Mouse (Mus musculus): ENCODE results near the gene Sec31b. TPM values are rescaled to one million over a fixed set of nuclear protein-coding genes. Genes with fewer than 3 reads are reported as not detected.
A peak's percentile ranks its signal among the peaks of the same experiment; 100 is the strongest.

Gene Sec31b
- 1 to 10 TPM; 4.1 to 6.2 (median 5.5) TPM for total RNA-seq (2022)

DNA sequence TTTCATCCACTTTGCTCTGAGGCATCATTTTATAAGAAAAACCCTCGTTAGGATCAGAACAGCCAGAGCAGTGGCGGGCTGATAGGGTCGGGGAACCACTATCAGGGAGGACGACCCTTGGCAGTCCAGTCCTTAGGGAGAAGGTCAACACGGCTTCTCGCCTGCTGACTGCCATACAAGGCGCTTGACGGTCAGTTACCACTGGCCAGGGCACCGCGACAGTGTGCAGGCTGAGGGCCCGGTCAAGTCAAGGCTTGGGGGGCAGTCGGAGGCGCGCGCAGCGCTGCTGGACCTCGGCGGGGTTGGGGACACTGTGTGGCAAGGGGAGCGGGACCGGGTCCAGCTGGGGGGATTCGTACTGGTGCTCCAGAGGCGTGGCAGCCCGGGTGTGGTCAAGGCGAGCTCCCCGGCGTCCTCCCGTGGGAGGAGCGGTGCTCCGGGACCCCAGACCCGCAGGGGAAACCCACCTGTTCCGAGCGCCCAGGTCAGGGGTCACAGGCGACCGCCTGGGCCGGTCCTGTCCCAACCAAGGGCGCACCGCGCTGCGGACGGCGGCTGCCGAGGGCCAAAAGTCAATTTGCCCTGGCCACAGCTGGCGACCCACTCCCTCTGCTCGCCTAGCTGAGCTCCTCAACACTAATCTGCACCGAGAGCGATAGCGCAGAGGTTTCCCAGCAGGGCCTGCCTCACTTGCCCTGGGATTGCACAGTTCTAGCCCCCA is at the start of gene Sec31b:
Gene Sec31b, minus strand, starts transcription at position 544 of the 721 bp plus-strand sequence.
- peak; percentile 48 for DNase-seq

DNA sequence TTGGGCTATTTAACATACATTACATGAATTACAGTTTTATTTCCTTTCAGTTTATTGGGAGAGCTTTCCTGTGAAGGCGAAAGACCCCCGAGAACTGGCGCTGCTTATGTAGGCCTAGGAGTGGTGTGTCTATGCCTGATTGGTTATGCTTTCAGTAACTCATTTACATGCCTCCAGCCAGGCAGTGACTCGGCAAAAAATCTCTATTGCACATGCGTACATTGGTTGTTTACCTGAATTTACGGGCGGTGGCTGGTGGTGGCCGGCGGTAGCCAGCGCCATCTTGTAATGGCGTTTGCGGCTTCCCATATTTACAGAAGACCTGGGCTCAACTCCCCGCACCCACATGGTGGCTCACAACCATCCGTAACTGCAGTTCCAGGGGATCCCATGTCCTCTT is 48.5 kb upstream of the Sec31b start:
- DNase-seq, result no peak

DNA sequence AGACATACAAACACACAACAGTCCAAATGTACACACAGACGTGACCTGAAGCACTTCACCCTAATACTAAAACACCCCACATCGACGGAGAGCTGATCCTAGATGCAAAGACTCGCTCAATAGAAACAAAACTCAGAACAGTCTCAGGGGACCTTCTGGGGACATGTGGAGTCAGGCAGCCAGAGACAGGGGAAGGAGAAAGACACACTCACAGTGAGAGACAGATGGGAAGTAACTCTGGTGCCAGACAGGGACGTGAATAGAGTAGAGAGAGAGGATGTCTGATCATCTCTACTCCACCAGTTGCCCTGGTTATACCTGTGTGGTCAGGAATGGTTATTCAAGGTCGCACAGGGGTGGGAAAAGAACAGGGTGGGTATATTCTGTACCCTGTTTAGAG is 46.0 kb upstream of the Sec31b start:
- DNase-seq, result no peak

DNA sequence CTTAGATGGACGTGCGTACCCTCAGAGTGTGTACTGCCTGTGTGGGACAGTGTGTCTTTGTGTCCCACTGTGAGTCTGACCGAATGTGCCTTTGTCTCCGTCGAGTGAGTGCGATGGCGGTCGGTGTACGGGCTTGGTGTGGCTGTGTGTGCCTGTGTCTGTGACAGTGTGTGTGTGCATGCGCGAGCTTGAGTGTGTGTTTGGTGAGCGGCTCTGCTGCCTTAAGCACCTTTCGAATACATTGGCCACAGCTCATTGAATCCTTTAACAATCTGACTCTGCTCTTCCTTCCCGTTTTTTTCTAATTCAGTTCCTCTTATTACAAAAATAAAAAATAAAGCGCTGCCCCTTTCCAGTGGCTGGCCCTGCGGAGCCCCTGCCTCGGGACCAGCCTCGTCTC is 45.3 kb upstream of the Sec31b start:
- DNase-seq, result no peak

DNA sequence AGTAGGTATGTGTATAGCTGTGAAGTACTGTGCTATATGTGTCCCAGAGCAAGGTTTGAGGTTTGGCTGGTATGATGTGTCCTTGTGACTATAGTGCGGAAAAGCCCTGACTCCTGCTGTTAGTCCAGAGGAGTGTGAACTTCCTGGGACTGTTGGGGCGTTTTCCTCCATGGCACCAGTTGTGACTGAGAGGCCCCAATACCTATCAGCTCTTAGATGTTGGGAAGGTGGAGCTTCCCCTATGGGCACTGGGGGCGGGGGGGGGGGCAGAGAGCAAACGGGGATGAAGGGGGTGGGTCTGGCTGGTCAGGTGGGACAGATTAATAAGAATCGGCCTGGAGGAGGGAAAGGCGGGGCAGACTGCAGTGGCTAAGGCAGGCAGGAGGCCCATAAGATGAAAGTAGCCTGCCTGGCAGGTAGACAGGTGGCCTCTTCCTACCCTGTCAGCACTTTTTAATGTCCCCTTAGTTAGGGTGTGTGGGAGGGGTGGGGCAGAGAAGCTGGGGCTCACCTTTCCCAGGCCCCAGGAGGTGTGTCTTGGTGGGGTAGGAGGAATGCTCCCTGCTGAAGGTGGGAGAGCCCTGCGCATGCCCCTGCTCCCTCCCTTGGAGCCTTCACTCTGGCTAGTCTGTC is 44.0 kb upstream of the Sec31b start:
- DNase-seq, result no peak

DNA sequence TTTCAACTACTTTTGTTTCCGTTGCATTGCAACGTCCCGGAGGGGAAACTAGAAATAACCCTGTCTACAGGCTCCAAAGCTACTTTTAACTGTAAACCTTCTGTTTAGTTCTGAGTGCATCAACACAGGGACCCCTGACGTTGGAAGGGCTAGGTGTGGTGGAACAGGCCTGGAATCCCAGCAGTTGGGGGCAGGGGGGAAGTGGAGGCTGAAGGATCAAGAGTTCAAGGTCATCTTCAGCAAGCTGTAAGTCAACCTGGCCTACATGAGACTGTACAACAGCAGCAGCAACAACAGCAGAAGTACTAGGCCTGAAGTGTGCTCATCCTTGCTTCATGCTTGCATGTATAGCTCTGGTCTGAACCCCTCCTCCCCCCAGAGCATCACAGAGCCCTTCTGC is 42.4 kb upstream of the Sec31b start:
- no peak for DNase-seq

DNA sequence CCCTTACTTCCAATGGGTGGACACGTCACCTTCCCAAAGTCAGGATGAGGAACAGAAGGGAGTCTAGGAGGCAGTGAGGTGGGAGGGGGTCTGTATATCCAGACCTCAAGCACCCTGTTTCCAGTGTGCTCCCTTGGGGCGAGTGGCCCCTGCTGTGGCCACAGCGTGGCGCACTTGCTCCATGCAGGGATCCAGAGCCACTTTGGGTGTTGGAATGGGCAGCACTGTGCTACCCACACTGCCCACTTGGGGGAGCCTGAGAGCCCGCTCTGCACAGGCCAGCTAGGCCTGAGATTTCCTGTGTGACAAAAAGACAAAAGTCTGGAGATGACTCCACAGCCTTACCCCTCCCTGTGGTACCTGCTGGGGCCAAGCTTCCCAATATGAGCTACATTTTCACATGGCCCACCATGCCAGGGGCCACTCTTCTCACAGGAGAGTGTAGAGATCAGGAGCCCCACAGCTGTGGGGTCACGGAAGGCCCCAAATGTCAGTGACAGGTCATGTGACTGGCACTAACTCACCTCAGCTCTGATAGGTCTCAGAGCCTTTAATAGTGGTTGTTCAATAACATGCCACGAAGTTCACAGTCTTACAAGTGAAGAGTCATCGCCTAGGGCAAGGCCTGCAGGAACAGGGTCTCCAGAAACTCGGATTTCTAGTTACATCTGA is 37.1 kb upstream of the Sec31b start:
- peak; percentile 78 for DNase-seq

DNA sequence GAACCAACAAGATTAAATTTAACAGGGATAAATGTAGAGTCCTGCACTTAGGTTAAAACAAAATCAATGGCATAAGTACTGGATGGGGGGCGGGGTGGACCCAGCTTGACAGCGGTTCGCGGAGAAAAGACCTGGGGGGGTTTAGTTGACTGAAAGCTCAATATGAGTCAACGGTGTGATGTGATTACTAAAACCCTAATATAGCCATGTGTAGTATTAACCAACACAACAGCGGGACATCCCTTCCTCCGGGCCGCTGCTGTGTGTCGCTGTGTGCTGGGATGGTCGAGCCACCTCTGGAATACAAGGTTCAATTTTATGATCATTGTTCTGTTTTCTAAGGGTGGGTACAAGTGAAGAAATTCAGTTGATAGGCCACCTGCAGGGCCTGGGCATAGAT is 36.4 kb upstream of the Sec31b start:
- DNase-seq, result no peak

DNA sequence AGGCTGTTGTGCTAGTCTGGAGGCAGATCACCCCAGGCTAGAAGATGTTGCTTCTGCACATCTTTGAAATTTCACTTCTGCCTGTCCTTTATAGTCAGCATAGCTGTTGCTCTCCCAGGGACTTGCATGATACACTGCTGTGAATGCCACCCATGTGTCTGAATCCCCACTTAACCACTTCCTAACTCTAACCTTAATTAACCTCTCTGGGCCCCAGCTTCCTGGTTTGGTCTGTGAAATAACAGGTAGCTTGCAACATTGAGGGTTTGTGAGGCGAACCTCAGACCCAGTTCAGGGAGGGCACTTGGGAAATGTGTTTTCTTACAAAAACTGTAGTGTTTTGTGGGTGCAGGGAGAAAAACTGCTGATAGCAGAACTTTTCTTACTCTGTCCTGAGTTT is 32.4 kb upstream of the Sec31b start:
- DNase-seq, result no peak

DNA sequence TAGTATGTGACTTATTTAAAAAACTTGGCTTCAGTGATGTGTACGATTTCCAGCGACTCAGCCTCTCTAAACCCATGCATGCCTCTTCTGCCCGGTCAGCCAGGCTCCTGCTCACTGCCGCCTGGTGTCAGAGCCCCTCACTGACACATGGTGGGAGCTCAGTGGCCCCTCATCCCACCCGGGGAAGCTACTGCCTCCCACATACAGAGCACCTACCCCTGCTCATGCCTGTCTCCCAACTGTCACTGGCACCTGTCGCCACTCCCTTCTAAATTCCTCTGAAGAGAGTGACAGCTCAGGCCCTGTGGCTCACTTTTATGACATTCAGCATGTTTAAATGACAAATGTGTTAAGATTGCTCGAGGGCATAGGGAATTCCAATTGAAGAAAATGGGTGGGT is 30.6 kb upstream of the Sec31b start:
- DNase-seq, result no peak

DNA sequence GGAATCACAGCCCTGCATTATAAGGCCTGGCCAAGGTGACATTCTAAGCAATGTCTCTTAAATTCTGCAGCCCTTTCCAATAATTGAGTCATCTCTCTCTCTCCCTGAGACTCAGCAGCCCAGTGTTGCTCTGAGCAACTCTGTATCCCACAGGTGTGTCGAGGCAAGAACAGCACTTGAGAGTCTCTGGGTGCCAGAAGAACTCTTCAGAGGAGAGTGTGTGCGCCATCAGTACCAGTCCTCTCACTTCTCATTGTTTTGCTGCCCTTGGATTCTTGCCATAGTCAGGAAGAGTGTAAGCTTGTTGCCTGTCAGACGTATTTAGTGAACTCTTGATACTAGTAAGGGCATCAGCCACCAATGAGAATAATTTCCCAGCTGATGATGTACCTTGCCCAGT is 22.1 kb upstream of the Sec31b start:
- no peak for DNase-seq

DNA sequence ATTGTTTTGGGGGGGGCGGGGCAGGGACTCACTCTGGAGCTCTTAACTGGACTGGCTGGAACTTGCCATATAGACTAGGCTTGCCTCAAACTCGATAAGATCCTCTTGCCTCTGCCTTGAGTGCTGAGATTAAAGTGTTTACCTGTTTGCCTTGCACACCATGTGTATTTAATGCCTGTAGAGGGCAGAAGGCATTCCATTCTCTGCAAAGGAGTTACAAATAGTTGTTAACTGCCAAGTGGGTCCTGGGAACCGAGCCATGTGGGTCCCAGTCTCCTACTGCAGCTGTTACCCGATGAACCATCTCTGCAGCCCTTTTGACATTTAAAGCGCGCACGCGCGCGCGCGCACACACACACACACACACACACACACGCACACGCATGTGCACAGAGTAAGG is 18.3 kb upstream of the Sec31b start:
- DNase-seq, result no peak

DNA sequence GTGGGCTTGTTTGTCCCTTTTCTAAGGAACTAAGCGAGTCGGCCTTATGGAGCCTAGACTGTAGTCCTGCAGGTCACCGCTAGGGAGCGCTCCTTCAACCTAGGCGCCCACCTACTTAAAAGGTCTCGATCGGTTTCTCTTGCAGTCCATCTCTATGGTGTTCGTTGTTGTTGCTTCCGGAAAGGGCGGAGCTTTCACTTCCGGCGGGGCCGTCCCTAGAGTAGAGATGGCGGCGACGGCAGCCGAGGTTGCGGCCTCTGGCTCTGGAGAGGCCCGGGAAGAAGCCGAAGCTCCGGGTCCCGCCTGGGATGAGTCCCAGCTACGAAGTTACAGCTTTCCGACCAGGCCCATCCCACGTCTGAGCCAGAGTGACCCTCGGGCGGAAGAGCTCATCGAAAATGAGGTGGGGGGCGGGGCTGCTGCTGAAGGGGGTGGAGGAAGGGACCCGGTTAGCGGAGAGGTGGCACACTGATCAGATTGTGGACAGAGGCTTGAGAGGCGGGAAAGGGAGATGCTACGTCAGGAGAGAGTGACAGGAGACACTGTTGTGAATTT is 17.1 kb upstream of the Sec31b start, which contains the start of gene Hif1an:
Gene Hif1an, plus strand, starts transcription at position 199 of the 555 bp plus-strand sequence.
- DNase-seq, result peak; percentile 92

DNA sequence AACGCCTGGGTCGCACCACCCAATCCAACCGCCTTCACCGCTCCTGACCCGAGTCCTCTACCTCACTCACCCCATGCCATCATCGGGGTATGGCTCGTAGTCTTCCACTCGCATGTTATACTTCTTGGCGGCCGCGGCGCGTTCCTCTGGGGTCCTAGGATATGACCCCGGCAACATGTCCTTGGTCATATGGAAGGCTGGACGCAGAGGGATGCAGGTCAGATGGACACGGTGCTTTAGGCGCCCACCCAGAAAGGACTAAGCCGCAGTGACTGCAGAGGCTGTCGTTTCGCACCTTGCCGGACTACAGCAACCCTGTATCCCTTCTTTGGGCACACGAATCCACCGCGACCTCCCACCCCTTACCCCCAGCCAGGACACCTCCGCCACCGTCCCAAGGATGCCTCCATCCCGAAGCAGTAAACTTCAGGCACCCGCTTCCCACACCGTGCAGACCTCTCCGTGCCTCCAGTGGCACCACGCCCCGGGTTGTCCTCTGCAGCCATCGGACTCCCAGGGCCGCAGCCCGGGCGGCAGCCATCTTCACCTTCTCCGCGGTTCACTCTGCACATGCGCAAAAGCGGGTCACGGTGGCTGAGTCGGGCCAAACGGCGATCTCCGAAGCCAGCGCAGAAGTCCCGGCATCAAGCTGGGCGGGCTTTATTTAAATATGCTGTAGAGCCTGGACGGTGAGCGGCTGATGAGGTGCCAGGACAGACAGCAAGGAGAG is 9.4 kb upstream of the Sec31b start, which contains the start of gene Ndufb8:
Gene Ndufb8, minus strand, starts transcription at position 580 of the 730 bp plus-strand sequence.
- peak; percentile 90 for DNase-seq

DNA sequence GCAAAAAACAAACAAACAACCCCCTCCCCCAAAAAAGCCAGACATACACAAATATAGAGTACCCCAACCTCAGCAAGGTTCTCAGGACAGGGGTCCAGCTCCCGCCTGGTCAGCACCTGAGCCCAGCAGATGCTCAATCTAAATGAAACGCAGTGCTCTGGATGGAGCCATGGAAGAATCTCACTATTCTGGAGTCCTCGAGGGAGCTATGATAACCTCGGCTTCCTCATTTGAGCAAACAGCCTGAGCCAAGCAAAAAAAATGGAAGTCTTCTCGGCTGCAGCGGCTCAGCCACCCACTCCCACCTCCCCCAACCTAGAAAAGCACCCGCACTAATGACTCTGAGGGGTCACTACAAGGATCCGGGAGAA is 8.8 kb upstream of the Sec31b start:
- no peak for DNase-seq

DNA sequence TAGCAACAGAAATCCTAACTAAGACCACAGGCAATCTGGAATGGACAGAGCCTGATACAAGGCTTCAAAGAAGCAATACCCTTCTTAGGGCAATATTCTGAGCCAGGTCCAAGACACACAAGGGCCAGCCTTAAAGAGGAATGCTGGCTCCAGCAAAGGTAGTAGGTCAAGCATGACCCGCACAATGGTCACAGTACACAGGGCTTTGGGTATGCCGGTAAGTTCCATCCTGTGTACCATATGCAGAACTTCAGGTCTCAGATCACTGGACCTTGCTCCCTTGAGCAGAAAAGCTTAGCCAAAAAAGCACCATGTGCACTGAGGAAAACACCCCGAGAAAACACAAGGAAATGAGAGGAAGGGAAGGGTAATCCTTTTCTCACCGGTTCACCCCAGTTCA is 7.6 kb upstream of the Sec31b start:
- no peak for DNase-seq

DNA sequence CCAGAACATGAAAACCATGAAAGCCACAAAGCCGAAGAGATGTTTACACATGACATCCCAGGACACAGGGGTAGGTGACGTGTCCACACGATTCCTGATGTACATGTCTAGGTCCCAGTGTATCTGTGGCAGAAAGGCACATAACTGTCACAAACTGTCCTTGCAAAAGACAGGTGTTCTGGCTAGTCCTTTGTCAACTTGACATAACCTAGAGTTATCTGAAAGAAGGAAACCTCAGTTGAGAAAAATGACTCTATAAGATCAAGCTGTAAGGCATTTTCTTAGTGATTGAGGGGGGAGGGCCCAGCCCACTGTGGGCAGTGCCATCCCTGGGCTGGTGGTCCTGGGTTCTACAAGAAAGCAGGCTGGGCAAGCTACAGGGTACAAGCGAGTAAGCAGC is 7.1 kb upstream of the Sec31b start, which contains the start of gene Gm20538:
Gene Gm20538, minus strand, starts transcription at position 101 of the 400 bp plus-strand sequence.
- no peak for DNase-seq

DNA sequence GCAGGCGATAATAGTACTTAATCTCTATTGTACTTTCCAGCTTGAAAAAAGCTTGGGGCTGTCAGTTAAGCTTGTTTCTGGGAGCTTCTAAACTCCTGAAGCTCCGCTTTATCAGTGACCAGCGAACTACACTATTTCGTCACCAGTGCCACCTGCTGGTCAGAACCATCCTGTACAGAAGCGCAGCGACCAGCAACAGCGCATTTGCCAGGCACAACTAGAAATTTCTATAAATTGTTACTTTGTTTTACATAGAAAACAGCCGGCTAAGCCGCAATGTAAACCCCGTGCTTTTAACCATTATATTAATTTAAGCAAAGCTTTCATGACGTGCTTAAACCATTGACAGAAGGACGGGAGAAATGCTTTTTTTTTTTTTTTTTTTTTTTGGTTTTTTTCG is 889 bp downstream of the Sec31b start:
- peak; percentile 38 for DNase-seq

DNA sequence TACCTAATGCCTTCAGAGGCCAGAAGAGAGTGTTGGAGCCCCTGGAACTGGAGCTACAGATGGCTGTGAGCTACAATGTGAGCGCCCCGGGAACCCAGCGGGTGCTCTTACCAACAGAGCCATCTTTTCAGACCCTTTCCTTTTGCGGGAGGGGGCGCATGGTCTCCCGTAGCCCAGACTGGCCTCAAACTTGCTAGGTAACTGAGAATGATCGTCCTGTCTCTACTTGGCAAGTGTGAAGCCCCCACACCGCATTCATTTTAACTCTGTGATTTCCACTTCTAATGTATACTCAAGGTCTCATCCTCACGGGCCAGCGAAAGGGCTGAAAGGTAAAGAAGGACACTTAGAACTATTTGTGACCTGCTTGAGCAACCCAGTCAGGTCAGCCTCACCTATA is 1.3 kb downstream of the Sec31b start:
- no peak for DNase-seq

DNA sequence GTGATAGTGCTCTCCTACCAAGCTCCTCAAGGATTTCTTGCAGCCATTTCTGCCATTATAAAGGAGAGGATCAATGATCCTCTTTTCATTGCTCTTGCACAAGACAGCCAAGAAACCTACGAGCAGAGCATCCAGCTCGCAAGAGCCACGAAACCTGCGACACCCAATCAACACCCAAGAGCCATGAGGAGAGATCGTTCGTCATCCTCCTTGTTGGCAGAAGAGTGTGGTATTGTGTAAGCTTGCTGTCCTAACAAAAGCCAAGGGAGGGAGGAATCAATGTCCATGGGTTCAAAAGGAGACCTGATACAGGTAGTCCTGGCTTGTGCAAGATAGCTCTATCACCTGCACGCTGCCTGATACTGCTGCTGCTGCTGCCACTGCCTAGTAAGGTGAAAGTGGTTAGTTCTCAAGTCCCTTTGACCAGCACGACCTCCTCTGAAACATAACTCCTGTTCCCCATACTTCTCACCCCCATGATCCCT is 2.9 kb downstream of the Sec31b start:
- DNase-seq, result no peak

DNA sequence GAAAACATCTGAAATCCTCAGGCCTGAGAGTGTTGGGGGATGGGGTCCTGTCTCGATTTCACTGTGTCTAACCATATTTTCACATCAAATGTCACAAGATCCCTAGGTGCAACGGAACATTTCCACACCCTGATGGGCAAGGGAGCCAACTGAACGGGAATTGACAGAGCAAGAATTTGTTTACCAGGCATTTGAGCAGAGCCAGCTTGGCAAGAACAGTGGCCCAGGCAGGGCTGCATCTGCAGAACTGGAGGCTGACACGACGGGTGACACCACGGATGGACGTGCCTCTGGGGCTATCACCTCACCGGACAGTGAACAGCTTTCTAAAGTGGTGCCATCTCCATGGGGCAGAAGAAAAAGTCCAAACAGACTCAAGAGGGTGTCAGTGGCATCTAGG is 8.2 kb downstream of the Sec31b start:
- DNase-seq, result no peak

DNA sequence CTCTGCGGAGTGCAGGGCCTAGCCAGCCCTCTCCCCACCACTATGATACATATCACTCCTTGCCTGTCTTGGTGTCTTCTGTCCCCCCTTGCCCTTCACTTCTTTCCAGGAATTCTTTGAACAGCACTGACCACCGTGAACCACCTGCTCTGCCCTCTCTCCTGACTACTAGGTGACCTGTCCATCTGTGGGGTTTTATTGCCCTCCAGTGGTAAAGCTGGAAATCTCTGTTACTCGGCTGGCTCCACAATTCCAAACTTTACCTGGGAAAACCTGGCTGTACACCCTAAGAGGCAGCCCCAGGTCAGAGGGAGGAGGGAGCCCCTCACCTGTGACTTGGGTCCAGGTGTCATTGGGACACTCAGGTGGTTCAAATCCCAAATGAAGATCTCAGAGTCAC is 10.3 kb downstream of the Sec31b start:
- no peak for DNase-seq
